Mouse (Mus musculus) midbrain, postnatal 0 days (tissue): ENCODE data around the gene Prl3a1. TPM values are rescaled to one million over a fixed set of nuclear protein-coding genes. Genes with fewer than 3 reads are reported as not detected.

Experiments used
- ATAC-seq: fragments of 200-750 bp; cut with Nextera tagmentation; 2 replicates; pipeline ENCODE4 v1.8.0; 2017; ENCODE audit warnings: moderate number of reproducible peaks, mild to moderate bottlenecking, moderate TSS enrichment, moderate library complexity; ENCODE audit not compliant: low FRiP score
- DNase-seq: peaks from one replicate; pipeline ENCODE4 v3.0.0-alpha.2; 2015; ENCODE audit warnings: low spot score
- H3K27ac ChIP-seq: fragments of 300-500 bp; sonication (generic); 2 replicates; pipeline ENCODE4 v1.5.1; 2014; ENCODE audit warnings: low read depth, mild to moderate bottlenecking, low read length, mixed read lengths
- H3K27me3 ChIP-seq: fragments of 300-500 bp; sonication (generic); 2 replicates; pipeline ENCODE4 v1.6.1; 2014; ENCODE audit warnings: low read length, control low read depth, mixed read lengths; ENCODE audit not compliant: insufficient read depth
- H3K36me3 ChIP-seq: fragments of 300-500 bp; sonication (generic); 2 replicates; pipeline ENCODE4 v1.6.1; 2014; ENCODE audit warnings: low read length, control low read depth, mixed read lengths; ENCODE audit not compliant: insufficient read depth
- H3K4me1 ChIP-seq: fragments of 300-500 bp; sonication (generic); 2 replicates; pipeline ENCODE4 v1.6.1; 2014; ENCODE audit warnings: mild to moderate bottlenecking, control low read depth, antibody characterized with exemption, low read length, mixed read lengths; ENCODE audit not compliant: insufficient read depth
- H3K4me2 ChIP-seq: fragments of 300-500 bp; sonication (generic); 2 replicates; pipeline ENCODE4 v1.6.1; 2014; ENCODE audit warnings: low read depth, mild to moderate bottlenecking, low read length, mixed read lengths; ENCODE audit not compliant: poor library complexity, severe bottlenecking
- H3K4me3 ChIP-seq: fragments of 300-500 bp; sonication (generic); 2 replicates; pipeline ENCODE4 v1.5.1; 2014; ENCODE audit warnings: low read depth, mild to moderate bottlenecking, low read length, moderate library complexity
- H3K9ac ChIP-seq: fragments of 300-500 bp; sonication (generic); replicated peaks from 2 replicates; pipeline ENCODE4 v1.6.1; 2014; ENCODE audit warnings: mild to moderate bottlenecking, low read length, moderate library complexity, mixed read lengths; ENCODE audit not compliant: poor library complexity, severe bottlenecking
- H3K9me3 ChIP-seq: fragments of 300-500 bp; sonication (generic); 2 replicates; pipeline ENCODE4 v1.6.1; 2016; ENCODE audit warnings: low read length, control low read depth
- CTCF ChIP-seq: IDR thresholded peaks from 2 replicates; pipeline ENCODE4 v1.5.1; 2016; ENCODE audit warnings: antibody characterized with exemption, mild to moderate bottlenecking
- WGBS: fragments of 180-500 bp; shearing (Covaris S2); extraction: QIAGEN DNeasy Blood & Tissue Kit; methylation state at CpG from one replicate; pipeline ENCODE4 v1.1.7; 2014; 5-methylcytosine and 5-hydroxymethylcytosine counted together
- polyA plus RNA-seq: library from polyadenylated mRNA; unstranded; fragments of >200 nt; fragmentation: Nextera tagmentation; extraction: Ambion mirVana; gene quantifications from 2 replicates; pipeline ENCODE4 v1.2.1, GENCODE M21; 2015
- total RNA-seq: library from RNA; depleted of rRNA; stranded (reverse); fragments of >200 nt; gene quantifications from 2 replicates; pipeline ENCODE4 v1.2.3, GENCODE M21; 2014; rRNA removed

Prl3a1 gene
- total RNA-seq: not detected in 2 replicates
- not detected in 2 replicates for polyA plus RNA-seq

DNA sequence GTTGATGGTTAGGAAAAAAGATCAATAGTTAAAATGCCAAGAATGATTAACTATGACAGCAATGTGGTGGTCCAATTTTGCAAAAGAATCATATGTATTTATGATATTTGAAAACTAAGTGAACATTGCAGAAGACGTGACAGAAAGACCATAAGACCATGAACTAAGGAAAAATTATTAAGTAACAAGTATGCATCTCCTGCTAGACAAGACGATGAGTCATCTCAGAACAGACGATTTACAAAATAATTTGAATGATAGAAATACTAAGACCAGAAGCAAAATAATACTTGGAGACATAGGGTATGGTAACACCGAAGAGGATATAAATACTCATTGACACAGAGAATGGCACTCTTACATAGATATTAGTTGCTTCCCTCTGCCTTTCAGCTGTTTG, at the start of gene Prl3a1:
Gene Prl3a1 (plus strand): TSS at position 301 of the 400 bp plus-strand sequence.
- H3K4me2 ChIP-seq: no peak within 1 kb of the TSS
- no peaks in the 10 kb centered on the region for H3K9me3 ChIP-seq
- H3K27ac ChIP-seq: no peak within 1 kb of the TSS
- H3K36me3 ChIP-seq: no peaks in the 10 kb centered on the region
- 93% methylated on average over 4 of the region's 4 CpGs for WGBS
- no peaks in the 10 kb centered on the region for H3K27me3 ChIP-seq
- DNase-seq (no peak), ATAC-seq (no peak)
- no peaks in the 10 kb centered on the region for H3K4me1 ChIP-seq
- TF ChIP-seq CTCF: no peak
- no peak within 1 kb of the TSS for H3K4me3 ChIP-seq
- H3K9ac ChIP-seq: no peak within 1 kb of the TSS

DNA sequence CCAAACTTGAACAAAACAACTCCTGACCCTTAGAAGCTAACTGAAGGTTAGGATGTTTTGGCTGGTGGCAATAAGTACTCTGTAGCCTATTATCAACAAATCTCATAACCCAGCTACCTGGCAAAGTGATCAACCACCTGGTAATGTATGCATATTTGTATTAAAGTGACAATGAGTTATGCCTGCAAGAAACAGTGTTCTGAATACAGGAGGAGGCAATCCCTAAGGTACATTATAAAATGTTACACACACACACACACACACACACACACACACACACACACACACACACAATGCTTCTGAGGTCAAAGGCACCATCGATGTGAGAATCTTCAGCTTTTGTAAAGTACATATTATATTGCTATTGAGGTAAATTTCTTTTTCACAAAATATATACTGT, 17.7 kb upstream of the Prl3a1 start, which contains the start of gene Prl3b1:
Gene Prl3b1 (plus strand): TSS at position 301 of the 400 bp plus-strand sequence.
- H3K9ac ChIP-seq: no peak within 1 kb of the TSS
- no peaks in the 10 kb centered on the region for H3K36me3 ChIP-seq
- H3K27me3 ChIP-seq: no peaks in the 10 kb centered on the region
- H3K4me3 ChIP-seq: no peak within 1 kb of the TSS
- H3K27ac ChIP-seq: no peak within 1 kb of the TSS
- no peak for ATAC-seq
- no peaks in the 10 kb centered on the region for H3K9me3 ChIP-seq
- 100% methylated on average over 1 of the region's 1 CpGs for WGBS
- no peaks in the 10 kb centered on the region for H3K4me1 ChIP-seq
- TF ChIP-seq CTCF: no peak
- DNase-seq: no peak
- H3K4me2 ChIP-seq: no peak within 1 kb of the TSS

- WGBS: 81% methylated on average over 7 of the region's 7 CpGs
- no peak for ATAC-seq
- no peaks in the 10 kb centered on the region for H3K27me3 ChIP-seq
These were observed 53.3 kb downstream of the Prl3a1 start, which contains the start of gene Prl6a1 for GRCm38 (mm10) chr13:27312334-27313225. Gene Prl6a1, plus strand, starts transcription at chr13:27312627.

More at GRCm38 (mm10) chr13:27312334-27313225, 53.3 kb downstream of the Prl3a1 start, which contains the start of gene Prl6a1:
- Histone ChIP-seq H3K36me3 (no peaks in the 10 kb centered on the region), H3K9me3 (no peaks in the 10 kb centered on the region), H3K4me1 (no peaks in the 10 kb centered on the region), H3K9ac (no peak within 1 kb of the TSS), H3K4me3 (no peak within 1 kb of the TSS), H3K4me2 (no peak within 1 kb of the TSS), H3K27ac (no peak within 1 kb of the TSS)
- no peak for DNase-seq
- no peak for TF ChIP-seq CTCF

Other genes with a start within 250 kb of the Prl3a1 start
- not detected in 2 replicates for gene Prl, start 201.9 kb upstream of the Prl3a1 start, total RNA-seq
- not detected in 2 replicates for gene Prl, start 201.9 kb upstream of the Prl3a1 start, polyA plus RNA-seq
- not detected in 2 replicates for gene Prl3d1, start 165.2 kb upstream of the Prl3a1 start, total RNA-seq
- not detected in 2 replicates for gene Prl3d1, start 165.2 kb upstream of the Prl3a1 start, polyA plus RNA-seq
- not detected in 2 replicates for gene Prl3d2, start 137.7 kb upstream of the Prl3a1 start, total RNA-seq
- gene Prl3d2, start 137.7 kb upstream of the Prl3a1 start, polyA plus RNA-seq: not detected in 2 replicates
- not detected in 2 replicates for gene Prl3d3, start 102.6 kb upstream of the Prl3a1 start, total RNA-seq
- gene Prl3d3, start 102.6 kb upstream of the Prl3a1 start, polyA plus RNA-seq: not detected in 2 replicates
- gene Prl3c1, start 62.8 kb upstream of the Prl3a1 start, total RNA-seq: not detected in 2 replicates
- gene Prl3c1, start 62.8 kb upstream of the Prl3a1 start, polyA plus RNA-seq: not detected in 2 replicates
- gene Prl3b1, start 17.6 kb upstream of the Prl3a1 start, total RNA-seq: not detected in 2 replicates
- not detected in 2 replicates for gene Prl3b1, start 17.6 kb upstream of the Prl3a1 start, polyA plus RNA-seq
- gene Prl6a1, start 53.2 kb downstream of the Prl3a1 start, total RNA-seq: not detected in 2 replicates
- gene Prl6a1, start 53.2 kb downstream of the Prl3a1 start, polyA plus RNA-seq: not detected in 2 replicates
- not detected in 2 replicates for gene Prl8a2, start 86.2 kb downstream of the Prl3a1 start, total RNA-seq
- not detected in 2 replicates for gene Prl8a2, start 86.2 kb downstream of the Prl3a1 start, polyA plus RNA-seq
- not detected in 2 replicates for gene Prl2b1, start 131.4 kb downstream of the Prl3a1 start, total RNA-seq
- not detected in 2 replicates for gene Prl2b1, start 131.4 kb downstream of the Prl3a1 start, polyA plus RNA-seq
- gene Prl8a6, start 179.3 kb downstream of the Prl3a1 start, total RNA-seq: not detected in 2 replicates
- not detected in 2 replicates for gene Prl8a6, start 179.3 kb downstream of the Prl3a1 start, polyA plus RNA-seq